Mouse (Mus musculus) regulatory T cell (primary cell): ENCODE data around the gene Krt83.

Source experiments
- in situ Hi-C: fragments of 300-600 bp; cut with MboI, MseI; formaldehyde crosslinking; loops from one replicate; pipeline ENCODE4 v1.15.1; 2025; ENCODE audit warnings: high pct_unique_total_duplicates

Gene Krt83

GRCm38 (mm10) chr15:101479007-101479665 lies 12.2 kb downstream of the Krt83 start:
- in situ Hi-C loops = no loop called here

GRCm38 (mm10) chr15:101472952-101473528 lies 18.3 kb downstream of the Krt83 start, which contains the start of gene Krt86:
Gene Krt86 (plus strand): TSS chr15:101473478.
- in situ Hi-C loops = no loop called here

GRCm38 (mm10) chr15:101469093-101469492 lies 22.2 kb downstream of the Krt83 start:
- in situ Hi-C loops = no loop called here

- in situ Hi-C loops = no loop called here
These were observed 27.7 kb downstream of the Krt83 start, which contains the start of gene Krt81 for GRCm38 (mm10) chr15:101463651-101464050. Gene Krt81 (minus strand): TSS chr15:101463751.

GRCm38 (mm10) chr15:101459283-101459682 lies 32.0 kb downstream of the Krt83 start:
- in situ Hi-C loops = loop anchor here (5.0 kb wide), 1 partner anchor 33 kb away; the partner anchor contains the start of gene Krt83

GRCm38 (mm10) chr15:101458361-101458930 lies 32.9 kb downstream of the Krt83 start:
- in situ Hi-C loops = loop anchor here (5.0 kb wide), 1 partner anchor 34 kb away; the partner anchor contains the start of gene Krt83

GRCm38 (mm10) chr15:101455891-101456290 lies 35.4 kb downstream of the Krt83 start:
- in situ Hi-C loops = loop anchor here (5.0 kb wide), 1 partner anchor 36 kb away; the partner anchor contains the start of gene Krt83

GRCm38 (mm10) chr15:101455292-101455691 lies 36.0 kb downstream of the Krt83 start:
- in situ Hi-C loops = loop anchor here (5.0 kb wide), 1 partner anchor 37 kb away; the partner anchor contains the start of gene Krt83

GRCm38 (mm10) chr15:101454774-101455173 lies 36.5 kb downstream of the Krt83 start:
- in situ Hi-C loops = loop anchor here (5.0 kb wide), 1 partner anchor 38 kb away; the partner anchor contains the start of gene Krt83

- in situ Hi-C loops = no loop called here
These were observed 38.1 kb downstream of the Krt83 start for GRCm38 (mm10) chr15:101453093-101453736.

- in situ Hi-C loops = no loop called here
These were observed 43.9 kb downstream of the Krt83 start, which contains the start of gene Krt88 for GRCm38 (mm10) chr15:101447444-101447843. Gene Krt88 (plus strand): TSS chr15:101447744.

- in situ Hi-C loops = no loop called here
These were observed 44.7 kb downstream of the Krt83 start for GRCm38 (mm10) chr15:101446572-101446971.

GRCm38 (mm10) chr15:101440837-101441236 lies 50.5 kb downstream of the Krt83 start:
- in situ Hi-C loops = no loop called here

GRCm38 (mm10) chr15:101438555-101438954 lies 52.8 kb downstream of the Krt83 start, which contains the start of gene Krt87:
Gene Krt87 (minus strand): TSS chr15:101438804.
- in situ Hi-C loops = no loop called here

- in situ Hi-C loops = no loop called here
These were observed 54.7 kb downstream of the Krt83 start for GRCm38 (mm10) chr15:101436611-101437010.
